Mouse (Mus musculus) erythroblast, embryonic 14.5 days (primary cell): ENCODE data around the gene 2310003L06Rik.

ENCODE experiments used
- GATA1 ChIP-seq: IDR thresholded peaks from 2 replicates; pipeline ENCODE4 v1.6.1; 2012; ENCODE audit warnings: low read length, inconsistent platforms, mixed read lengths
- TAL1 ChIP-seq: IDR thresholded peaks from 3 replicates; pipeline ENCODE4 v1.6.1; 2012; ENCODE audit warnings: low read length, inconsistent platforms, mixed read lengths

DNA sequence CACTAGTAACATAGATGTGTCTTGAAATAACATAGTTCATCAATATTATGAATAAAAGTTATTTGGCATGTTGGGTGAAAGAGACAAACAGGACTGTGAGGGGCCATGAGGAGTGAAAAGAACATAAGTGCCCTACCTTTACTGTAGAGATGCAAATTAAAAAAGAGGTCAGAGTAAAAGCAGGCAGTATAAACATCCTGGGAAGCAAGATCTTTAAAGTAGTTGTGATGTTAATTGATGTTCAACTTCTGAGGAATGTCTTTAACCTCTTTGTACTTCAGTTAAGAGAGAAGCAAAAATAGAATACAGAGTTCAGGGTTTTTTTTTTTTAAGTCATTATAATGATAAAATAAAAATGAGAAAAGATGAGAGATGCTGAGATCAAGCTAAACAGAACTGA lies 36.0 kb downstream of the 2310003L06Rik start:
- TF ChIP-seq TAL1, result no peak
- no peak for TF ChIP-seq GATA1
